Mouse (Mus musculus): Measurements from ENCODE around the gene Otub1. TPM values are rescaled to one million over a fixed set of nuclear protein-coding genes. Genes with fewer than 3 reads are reported as not detected.

The Otub1 gene
- total and polyA plus RNA-seq, 3 experiments, result 103 to 285 (median 194) TPM

DNA sequence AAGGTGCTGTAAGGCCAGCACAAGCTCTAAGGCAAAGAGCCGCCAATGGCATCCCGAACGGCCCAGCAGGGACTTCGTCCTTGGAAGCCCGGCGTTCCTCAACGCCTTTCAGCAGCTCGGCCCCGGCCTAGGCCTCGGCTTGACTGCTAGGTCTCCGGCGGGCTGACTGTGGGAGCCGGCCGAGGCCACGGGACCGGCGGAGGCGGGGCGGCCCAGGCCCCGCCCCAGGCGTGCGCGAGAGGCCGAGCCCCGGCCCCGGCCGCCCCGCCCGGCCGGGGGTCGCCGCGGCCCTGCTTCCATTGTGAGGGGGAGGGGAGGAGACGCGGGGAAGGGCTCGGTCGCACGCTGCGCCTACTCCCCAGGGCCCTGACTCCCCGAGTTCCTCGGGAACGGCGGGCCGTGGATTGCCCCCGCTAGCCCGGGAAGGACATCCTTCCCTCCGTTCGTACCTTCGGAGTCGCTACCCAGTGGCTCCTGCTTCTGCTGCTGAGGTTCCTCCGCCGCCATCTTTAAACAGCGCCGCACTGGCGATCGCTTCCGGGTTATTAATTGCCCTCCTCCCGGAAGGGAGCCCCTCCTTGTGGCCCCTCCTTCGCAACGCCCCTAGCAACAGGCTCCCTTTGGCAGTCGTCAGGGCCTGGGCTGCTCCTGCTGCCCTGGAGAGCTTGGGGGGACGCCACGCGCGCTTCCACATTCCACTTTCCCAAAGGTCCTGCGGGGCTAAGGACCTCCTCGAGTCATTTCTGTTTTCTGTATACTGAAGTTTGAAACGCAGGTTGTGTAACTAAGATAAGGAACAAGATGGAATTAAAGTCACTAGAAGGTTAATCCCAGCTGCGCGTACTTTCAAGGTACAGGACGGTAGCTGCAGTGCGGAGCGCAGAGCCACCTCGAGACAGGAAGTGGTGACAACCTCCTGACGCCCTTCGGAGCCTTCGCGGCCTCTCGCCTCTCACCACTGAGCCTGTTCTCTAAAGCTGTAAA lies at the start of gene Otub1 (continued):
- TF ChIP-seq TBP (IDR thresholded peaks at IDR 0.05; ENCODE audit: low read depth, low read length) (peak; percentile 83; the same call in 1 of the 2 replicates), MYB (IDR thresholded peaks at IDR 0.05; ENCODE audit: low read depth, low read length) (no peak), EP300 (IDR thresholded peaks at IDR 0.05; ENCODE audit: low read depth in 1 of 2, low read length in 2 of 2) (peak in 1 of 2 experiments; percentile 47; a peak in 2 of 4 replicates), SMC3 (IDR thresholded peaks at IDR 0.05; ENCODE audit: low read depth, low read length) (no peak), USF2 (IDR thresholded peaks at IDR 0.05; ENCODE audit: borderline replicate concordance in 1 of 2, insufficient read depth in 1 of 2, low read depth in 1 of 2, low read length in 2 of 2) (no peak)

DNA sequence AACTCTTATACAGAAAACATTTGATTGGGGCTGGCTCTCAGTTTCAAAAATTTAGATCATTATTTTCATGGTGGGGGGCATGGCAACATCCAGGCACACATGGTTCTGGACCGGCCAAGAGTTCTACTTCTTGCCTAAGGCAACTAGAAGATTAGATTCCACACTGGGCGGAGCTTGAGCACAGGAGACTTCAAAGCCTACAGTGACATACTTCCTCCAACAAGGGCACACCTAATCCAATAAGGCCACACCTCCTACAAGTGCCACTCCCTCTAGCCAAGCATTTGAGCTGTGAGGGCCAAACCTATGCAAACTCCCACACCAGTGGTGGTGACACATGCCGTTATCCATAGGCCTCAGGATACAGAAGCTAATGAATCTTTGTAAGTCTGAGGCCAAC lies 39.9 kb upstream of the Otub1 start:
- no peaks in the 10 kb centered on the region for H3K79me2 ChIP-seq (ENCODE audit: control insufficient read depth, insufficient read depth, low read length, poor library complexity)
- H3K4me3 ChIP-seq (ENCODE audit: control insufficient read depth in 1 of 2, insufficient read depth in 1 of 2, low read depth in 2 of 2, low read length in 2 of 2), result no peak overlapping the region
- DNase-seq (ENCODE audit: low read depth, low spot score), result peak; percentile 78
- H3K4me1 ChIP-seq (ENCODE audit: control insufficient read depth in 1 of 2, insufficient read depth in 2 of 2, low read length in 2 of 2), result no peaks in the 10 kb centered on the region
- H3K9ac ChIP-seq (ENCODE audit: control insufficient read depth, low read depth, low read length, poor library complexity, severe bottlenecking), result no peak overlapping the region
- H3K27ac ChIP-seq (ENCODE audit: control insufficient read depth, low read depth, low read length), result no peak overlapping the region
- H3K27me3 ChIP-seq (ENCODE audit: control insufficient read depth in 1 of 2, insufficient read depth in 2 of 2, low read length in 2 of 2), result no peaks in the 10 kb centered on the region; a peak in 2 of 4 replicates
- TF ChIP-seq ZMIZ1 (IDR thresholded peaks at IDR 0.05; ENCODE audit: low read depth, low read length), result peak; percentile 62
- 0 out of 2 replicates have a peak, but pooled peaks have one; percentile 25 for TF ChIP-seq HCFC1 (IDR thresholded peaks at IDR 0.05; ENCODE audit: low read depth, low read length)
- TF ChIP-seq POLR2A (IDR thresholded peaks at IDR 0.05; ENCODE audit: control insufficient read depth in 1 of 2, insufficient read depth in 1 of 2, low read depth in 1 of 2, low read length in 2 of 2, poor library complexity in 1 of 2), result peak in 1 of 2 experiments; percentile 40; a peak in 1 of 4 replicates
- TF ChIP-seq MAX (IDR thresholded peaks at IDR 0.05; ENCODE audit: low read length), result no peak
- no peak for TF ChIP-seq JUND (IDR thresholded peaks at IDR 0.05; ENCODE audit: low read depth, low read length)
- TF ChIP-seq SIN3A (IDR thresholded peaks at IDR 0.05; ENCODE audit: low read length), result peak; percentile 27; the same call in 1 of the 2 replicates
- TF ChIP-seq NELFE (IDR thresholded peaks at IDR 0.05; ENCODE audit: low read depth, low read length), result peak; percentile 23; the same call in 1 of the 2 replicates
- H3K36me3 ChIP-seq (ENCODE audit: control insufficient read depth in 1 of 2, insufficient read depth in 2 of 2, low read length in 2 of 2), result peaks cover 0 to 2% of the 10 kb centered on the region in 2 experiments; a peak in 1 of 4 replicates
- no peaks in the 10 kb centered on the region for H3K9me3 ChIP-seq (replicated peaks; ENCODE audit: insufficient read depth, low read length)

DNA sequence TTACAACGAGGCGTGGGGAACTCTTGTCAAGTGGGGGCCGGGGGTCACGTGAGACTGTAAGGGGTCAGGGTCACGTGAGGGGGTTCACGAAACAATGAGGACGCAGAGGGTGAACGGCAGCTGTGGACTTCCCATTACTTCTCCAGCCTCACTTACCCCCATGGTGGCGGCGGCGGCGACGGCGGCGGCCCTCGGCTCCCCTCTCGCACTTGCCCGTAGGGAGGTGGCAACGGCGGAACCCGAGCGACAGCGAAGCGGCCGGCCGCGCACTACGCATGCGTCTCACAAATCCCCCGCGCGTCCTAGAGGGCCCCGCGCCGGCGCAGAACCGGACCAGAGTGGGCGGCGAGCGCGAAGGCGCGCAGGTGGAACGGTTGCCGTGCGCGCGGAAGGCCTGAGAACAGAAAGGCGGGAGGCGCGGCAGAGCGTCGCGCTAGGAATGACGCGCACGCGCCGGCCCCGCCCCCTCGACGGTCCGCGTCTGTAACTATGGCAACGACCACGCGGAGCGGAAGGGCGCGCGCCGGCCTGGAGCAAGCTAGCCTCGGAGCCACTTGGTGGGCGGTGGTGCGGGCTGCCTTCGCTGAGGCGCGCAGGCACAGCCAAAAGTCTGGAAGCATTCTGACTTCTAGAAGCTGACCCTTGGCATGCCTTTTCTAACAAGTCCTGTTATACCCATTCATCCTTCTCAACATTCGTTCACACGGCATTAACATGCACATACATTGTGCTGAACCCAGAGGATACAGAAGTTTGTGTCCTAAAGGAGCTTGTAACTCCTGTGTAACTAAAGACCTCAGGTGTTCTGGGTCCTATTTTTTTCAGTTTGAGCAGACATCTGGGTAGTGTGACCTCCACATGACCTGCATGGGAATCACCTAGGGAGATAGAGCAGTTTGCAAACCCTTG lies 34.9 kb upstream of the Otub1 start, which contains the start of gene Naa40:
Gene Naa40 (minus strand): TSS at position 402 of the 909 bp plus-strand sequence.
- peaks cover 0 to 10% of the 10 kb centered on the region in 2 experiments; a peak in 2 of 4 replicates for H3K4me1 ChIP-seq (ENCODE audit: control insufficient read depth in 1 of 2, insufficient read depth in 2 of 2, low read length in 2 of 2)
- DNase-seq (ENCODE audit: low read depth, low spot score), result peak; percentile 97
- peak within 1 kb of the TSS; percentile 100 for H3K9ac ChIP-seq (ENCODE audit: control insufficient read depth, low read depth, low read length, poor library complexity, severe bottlenecking)
- peaks cover 0 to 20% of the 10 kb centered on the region in 2 experiments; a peak in 3 of 4 replicates for H3K36me3 ChIP-seq (ENCODE audit: control insufficient read depth in 1 of 2, insufficient read depth in 2 of 2, low read length in 2 of 2)
- H3K4me3 ChIP-seq (ENCODE audit: control insufficient read depth in 1 of 2, insufficient read depth in 1 of 2, low read depth in 2 of 2, low read length in 2 of 2), result peak within 1 kb of the TSS; percentile 93 to 96
- no peaks in the 10 kb centered on the region; a peak in 2 of 4 replicates for H3K27me3 ChIP-seq (ENCODE audit: control insufficient read depth in 1 of 2, insufficient read depth in 2 of 2, low read length in 2 of 2)
- peak within 1 kb of the TSS; percentile 90 for H3K27ac ChIP-seq (ENCODE audit: control insufficient read depth, low read depth, low read length)
- H3K79me2 ChIP-seq (ENCODE audit: control insufficient read depth, insufficient read depth, low read length, poor library complexity), result peaks cover 38% of the 10 kb centered on the region
- no peaks in the 10 kb centered on the region for H3K9me3 ChIP-seq (replicated peaks; ENCODE audit: insufficient read depth, low read length)
- TF ChIP-seq MYB (IDR thresholded peaks at IDR 0.05; ENCODE audit: low read depth, low read length) (peak; percentile 21; the same call in 1 of the 2 replicates), CHD1 (IDR thresholded peaks at IDR 0.05; ENCODE audit: low read depth, low read length) (no peak), CHD2 (IDR thresholded peaks at IDR 0.05; ENCODE audit: low read length) (no peak), TAL1 (IDR thresholded peaks at IDR 0.05; ENCODE audit: low read length) (no peak), USF1 (IDR thresholded peaks at IDR 0.05; ENCODE audit: low read depth, low read length) (peak; percentile 96), MXI1 (IDR thresholded peaks at IDR 0.05; ENCODE audit: low read depth, low read length) (peak; percentile 100), NRF1 (IDR thresholded peaks at IDR 0.05; ENCODE audit: insufficient read depth, low read depth, low read length, poor library complexity, severe bottlenecking) (peak; percentile 92), UBTF (IDR thresholded peaks at IDR 0.05; ENCODE audit: borderline replicate concordance, insufficient read depth, low read depth, low read length) (no peak), RCOR1 (IDR thresholded peaks at IDR 0.05; ENCODE audit: low read depth, low read length) (no peak), SMC3 (IDR thresholded peaks at IDR 0.05; ENCODE audit: low read depth, low read length) (no peak), TBP (IDR thresholded peaks at IDR 0.05; ENCODE audit: low read depth, low read length) (no peak), MYC (IDR thresholded peaks at IDR 0.05; ENCODE audit: low read depth, low read length) (peak; percentile 29; the same call in 1 of the 2 replicates), EP300 (IDR thresholded peaks at IDR 0.05; ENCODE audit: low read depth in 1 of 2, low read length in 2 of 2) (no peak), GATA1 (IDR thresholded peaks at IDR 0.05; ENCODE audit: low read depth, low read length) (no peak), USF2 (IDR thresholded peaks at IDR 0.05; ENCODE audit: borderline replicate concordance in 1 of 2, insufficient read depth in 1 of 2, low read depth in 1 of 2, low read length in 2 of 2) (peak; percentile 74 to 94), ETS1 (IDR thresholded peaks at IDR 0.05; ENCODE audit: low read depth, low read length) (peak; percentile 42; the same call in 1 of the 2 replicates)
